Mouse (Mus musculus) thymus, postnatal 10 days (tissue): ENCODE measurements around the gene Wdfy4.

Experiments used
- DNase-seq, 2 experiments: peaks; one replicate each; pipeline ENCODE4 v3.0.0; 2021; ENCODE audit warnings: low spot score in 2 of 2

The Wdfy4 gene

DNA sequence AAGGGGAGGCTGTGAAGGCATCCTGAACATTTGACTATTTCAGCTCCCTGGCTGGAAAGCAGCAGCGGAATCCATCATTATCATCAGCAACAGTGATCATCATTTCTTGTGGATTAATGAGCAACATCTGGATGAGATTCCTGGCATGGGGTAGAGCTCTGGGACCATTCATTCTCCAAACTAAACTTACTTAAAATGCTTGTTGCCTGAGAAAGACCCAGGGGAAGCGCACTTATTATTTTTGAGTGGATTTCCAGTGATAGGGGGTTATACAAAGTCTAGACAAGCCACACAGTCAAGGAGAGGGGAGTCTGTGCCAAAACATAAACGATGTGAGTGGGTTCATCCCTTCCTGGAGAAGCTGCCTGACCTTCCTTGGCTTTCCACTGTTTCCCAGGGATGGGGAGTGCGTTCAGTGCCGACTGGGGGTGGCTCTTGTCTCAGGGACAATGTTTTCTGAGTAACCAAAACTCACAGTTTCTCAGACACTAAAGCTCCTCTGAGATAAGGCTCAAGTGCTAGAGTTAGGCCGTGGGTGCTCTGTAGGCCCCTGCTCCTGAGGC lies 201.1 kb downstream of the Wdfy4 start:
- no peak for DNase-seq

DNA sequence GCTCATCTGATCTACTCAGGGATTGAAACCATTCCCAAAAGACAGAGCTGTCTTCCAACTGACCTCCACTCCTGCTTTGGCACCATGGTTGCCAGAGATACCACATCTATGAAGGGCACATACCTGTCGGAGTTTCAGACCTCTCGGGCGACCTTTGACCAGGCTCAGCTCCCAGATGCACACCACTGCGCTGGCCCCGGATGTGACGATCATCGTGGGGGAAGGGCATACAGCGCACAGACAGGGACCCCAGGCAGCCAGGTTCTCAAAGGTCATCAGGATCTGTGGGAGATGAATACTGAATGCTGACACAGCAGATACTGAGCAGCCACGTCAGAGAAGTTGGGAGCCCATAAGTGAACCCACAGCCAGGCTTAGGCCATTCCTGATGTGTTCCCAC lies 214.6 kb downstream of the Wdfy4 start:
- DNase-seq: no peak

GRCm38 (mm10) chr14:32964742-32965141 lies 220.6 kb downstream of the Wdfy4 start:
- DNase-seq: no peak

- peak in 1 of 2 experiments; percentile 29 for DNase-seq
Measured at GRCm38 (mm10) chr14:32960481-32960880, 224.8 kb downstream of the Wdfy4 start.

- no peak for DNase-seq
Measured at GRCm38 (mm10) chr14:32958671-32959070, 226.6 kb downstream of the Wdfy4 start.

DNA sequence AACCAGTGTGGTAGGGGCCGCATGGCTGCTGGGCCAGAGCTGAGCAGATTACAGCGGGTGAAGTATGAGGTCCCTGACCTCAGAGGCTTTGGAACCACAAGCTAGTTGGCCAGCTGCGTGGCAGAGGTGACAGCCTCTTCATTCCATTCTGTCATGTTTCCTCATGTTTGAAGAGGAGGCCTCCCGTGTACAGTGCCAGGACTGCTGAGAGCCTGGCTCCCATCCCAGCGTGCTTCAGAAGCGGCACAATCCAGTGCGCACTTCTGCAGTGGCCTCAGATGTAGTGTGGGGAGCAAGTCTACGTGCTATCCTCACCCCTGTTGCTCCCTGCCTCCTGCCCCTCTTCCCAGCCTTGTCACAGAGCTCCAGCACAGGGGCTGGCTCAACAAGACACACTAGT lies 228.8 kb downstream of the Wdfy4 start:
- no peak for DNase-seq

DNA sequence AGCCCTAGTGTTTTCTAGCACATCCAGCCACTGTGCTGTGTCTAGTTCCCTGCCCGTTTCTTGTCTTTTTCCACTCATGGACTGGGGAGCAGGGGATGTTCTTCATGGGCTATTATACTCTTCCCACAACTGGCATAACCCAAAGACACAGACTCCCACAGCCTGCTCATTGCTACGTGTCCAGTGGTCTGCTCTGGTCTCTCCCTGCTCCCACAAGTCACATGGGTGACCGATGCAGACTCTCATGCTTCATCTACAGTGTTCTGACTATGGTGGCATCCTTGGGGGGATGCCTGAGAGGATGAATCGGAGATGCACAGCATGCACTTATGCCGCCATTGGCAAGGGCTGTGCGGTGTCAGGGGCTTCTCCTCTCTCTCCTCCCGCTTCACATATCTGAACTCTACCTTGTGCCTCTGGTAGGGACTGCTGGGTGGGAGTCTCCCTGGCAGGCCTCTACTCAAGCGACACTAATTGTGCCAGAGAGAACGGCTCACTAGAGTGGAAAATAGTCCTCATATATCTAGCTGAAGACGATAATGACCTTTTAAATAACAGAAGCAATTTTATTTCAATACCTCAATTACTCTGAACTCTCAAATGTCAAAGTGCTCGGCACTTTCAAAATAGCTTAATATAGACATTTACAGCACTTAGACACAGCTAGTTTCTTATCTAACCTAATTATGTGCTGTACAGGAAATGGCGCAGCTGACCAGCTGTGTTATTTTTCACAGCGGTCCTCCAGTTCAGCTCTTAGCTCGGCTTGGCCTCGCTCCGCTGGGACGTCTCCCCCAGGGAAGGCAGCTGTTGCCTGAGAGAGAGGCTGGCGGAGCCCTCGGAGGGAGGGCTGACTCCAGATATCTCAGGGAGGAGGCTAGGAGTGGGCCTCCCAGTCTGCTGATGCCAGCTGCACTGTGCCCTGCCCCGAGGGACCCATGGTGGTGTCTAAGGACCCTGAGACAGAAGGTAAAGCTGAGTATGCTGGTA lies 234.7 kb downstream of the Wdfy4 start:
- DNase-seq: no peak

- DNase-seq: no peak
Measured at GRCm38 (mm10) chr14:32947512-32947911, 237.8 kb downstream of the Wdfy4 start.

GRCm38 (mm10) chr14:32939217-32939616 lies 246.1 kb downstream of the Wdfy4 start:
- no peak for DNase-seq

DNA sequence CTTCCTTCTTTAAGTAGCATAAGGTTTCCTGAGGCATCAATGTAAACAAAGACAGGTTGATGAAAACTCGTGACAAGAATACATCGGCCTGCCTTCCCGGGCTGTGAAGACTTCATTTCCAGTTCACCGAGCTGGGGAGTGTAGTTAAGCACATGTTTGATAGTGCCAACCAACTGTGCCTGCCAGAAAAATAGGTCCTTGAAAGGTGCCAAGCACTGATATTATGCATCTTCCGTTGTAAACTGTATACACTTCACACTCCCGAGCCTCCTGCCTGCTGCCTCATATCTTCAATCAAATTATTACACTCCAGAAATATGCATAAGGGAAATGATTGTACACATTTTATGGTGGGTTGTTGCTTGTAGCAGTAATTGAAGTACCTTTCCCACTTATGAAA lies 251.2 kb downstream of the Wdfy4 start:
- no peak for DNase-seq

- no peak for DNase-seq
Measured at GRCm38 (mm10) chr14:32932220-32932619, 253.1 kb downstream of the Wdfy4 start.

- DNase-seq: no peak
Measured at GRCm38 (mm10) chr14:32931709-32932108, 253.6 kb downstream of the Wdfy4 start.

- no peak for DNase-seq
Measured at GRCm38 (mm10) chr14:32923871-32924270, 261.4 kb downstream of the Wdfy4 start.

GRCm38 (mm10) chr14:32917919-32918318 lies 267.4 kb downstream of the Wdfy4 start:
- DNase-seq: no peak

DNA sequence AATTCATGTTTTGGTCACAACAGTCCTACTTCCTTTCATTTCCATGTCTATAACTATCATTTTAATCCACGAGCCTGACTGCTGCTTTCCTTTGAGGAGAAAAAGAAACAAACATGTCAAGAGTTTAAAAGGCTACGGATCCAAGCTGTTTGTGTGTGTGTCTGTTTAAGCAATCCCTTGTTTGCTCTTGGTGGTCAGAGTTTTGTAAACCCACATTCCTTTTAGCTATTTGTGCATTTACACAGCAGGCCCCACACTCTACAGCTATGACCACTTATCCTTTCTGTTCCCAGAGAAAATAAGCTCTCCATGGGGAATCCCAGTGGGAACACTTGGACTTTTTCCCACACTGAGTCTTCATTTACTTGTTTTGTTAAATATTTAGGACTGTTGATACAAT lies 269.9 kb downstream of the Wdfy4 start:
- DNase-seq: no peak

DNA sequence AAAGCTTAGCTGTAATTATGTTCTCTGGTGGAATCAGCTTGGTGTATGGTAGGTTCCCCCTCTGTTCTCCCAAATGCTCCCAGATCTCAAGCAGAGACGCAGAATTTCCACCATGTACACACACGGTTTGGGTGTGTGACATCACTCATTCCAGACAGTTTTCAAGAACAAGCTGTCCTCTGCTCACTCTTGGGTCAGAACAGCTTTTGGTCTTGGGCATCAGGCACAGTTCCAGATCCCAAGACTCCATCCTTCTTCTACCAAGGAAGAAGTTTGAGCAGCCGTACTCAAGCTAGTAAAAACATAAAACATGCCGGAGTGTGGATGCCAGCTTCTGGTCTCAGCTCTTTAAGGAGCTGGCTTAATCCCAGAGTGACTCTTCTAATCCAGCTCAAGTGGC lies 274.1 kb downstream of the Wdfy4 start:
- DNase-seq: no peak
